Mouse (Mus musculus): ENCODE data around the gene Dnah9.

- no peak for TF ChIP-seq CHD2 (IDR thresholded peaks at IDR 0.05; ENCODE audit: low read depth, low read length)
- TF ChIP-seq MAFK (IDR thresholded peaks at IDR 0.05; ENCODE audit: insufficient read depth, low read depth, low read length), result no peak
- TF ChIP-seq ZC3H11A (IDR thresholded peaks at IDR 0.05; ENCODE audit: borderline replicate concordance, low read depth, low read length), result no peak
- no peak for TF ChIP-seq HCFC1 (IDR thresholded peaks at IDR 0.05; ENCODE audit: borderline replicate concordance, insufficient read depth, low read length)
Measured at GRCm38 (mm10) chr11:66177781-66178180, 9.4 kb upstream of the Dnah9 start.

Measured in ES-E14 (cell line).